Mouse (Mus musculus): ENCODE data around the gene Cyb5r4.
A peak's percentile ranks its signal among the peaks of the same experiment; 100 is the strongest.
"Not testable (repeated sequence)": the region's sequence is repeated elsewhere in the genome, so short reads cannot be mapped to it uniquely, and the experiment has no call there.

Cyb5r4 gene

GRCm38 (mm10) chr9:87021778-87022523 is at the start of gene Cyb5r4:
Cyb5r4 (plus strand) TSS chr9:87022014.
- peak; percentile 95 for DNase-seq (ENCODE audit: low spot score)

- not testable (repeated sequence) for DNase-seq (ENCODE audit: low spot score)
These were observed 49.3 kb upstream of the Cyb5r4 start for GRCm38 (mm10) chr9:86972471-86972870.

GRCm38 (mm10) chr9:86973562-86973961 is 48.3 kb upstream of the Cyb5r4 start:
- no peak for DNase-seq (ENCODE audit: low spot score)

GRCm38 (mm10) chr9:86976896-86977295 is 44.9 kb upstream of the Cyb5r4 start:
- no peak for DNase-seq (ENCODE audit: low spot score)

GRCm38 (mm10) chr9:86978257-86978907 is 43.4 kb upstream of the Cyb5r4 start:
- DNase-seq (ENCODE audit: low spot score), result no peak

GRCm38 (mm10) chr9:86980048-86980447 is 41.8 kb upstream of the Cyb5r4 start:
- DNase-seq (ENCODE audit: low spot score), result no peak

- no peak for DNase-seq (ENCODE audit: low spot score)
These were observed 40.9 kb upstream of the Cyb5r4 start for GRCm38 (mm10) chr9:86980942-86981341.

GRCm38 (mm10) chr9:86981551-86981950 is 40.3 kb upstream of the Cyb5r4 start:
- DNase-seq (ENCODE audit: low spot score), result no peak

- no peak for DNase-seq (ENCODE audit: low spot score)
These were observed 37.2 kb upstream of the Cyb5r4 start for GRCm38 (mm10) chr9:86984583-86984982.

GRCm38 (mm10) chr9:86985105-86985504 is 36.7 kb upstream of the Cyb5r4 start:
- no peak for DNase-seq (ENCODE audit: low spot score)

- DNase-seq (ENCODE audit: low spot score), result no peak
These were observed 35.0 kb upstream of the Cyb5r4 start for GRCm38 (mm10) chr9:86986703-86987296.

- no peak for DNase-seq (ENCODE audit: low spot score)
These were observed 32.0 kb upstream of the Cyb5r4 start for GRCm38 (mm10) chr9:86989822-86990221.

- no peak for DNase-seq (ENCODE audit: low spot score)
These were observed 30.1 kb upstream of the Cyb5r4 start for GRCm38 (mm10) chr9:86991758-86992157.

GRCm38 (mm10) chr9:86997046-86997691 is 24.6 kb upstream of the Cyb5r4 start:
- DNase-seq (ENCODE audit: low spot score), result no peak

- DNase-seq (ENCODE audit: low spot score), result no peak
These were observed 21.7 kb upstream of the Cyb5r4 start for GRCm38 (mm10) chr9:86999956-87000582.

- DNase-seq (ENCODE audit: low spot score), result no peak
These were observed 16.9 kb upstream of the Cyb5r4 start for GRCm38 (mm10) chr9:87004701-87005434.

- no peak for DNase-seq (ENCODE audit: low spot score)
These were observed 16.4 kb upstream of the Cyb5r4 start for GRCm38 (mm10) chr9:87005435-87005779.

GRCm38 (mm10) chr9:87008507-87008906 is 13.3 kb upstream of the Cyb5r4 start:
- no peak for DNase-seq (ENCODE audit: low spot score)

- no peak for DNase-seq (ENCODE audit: low spot score)
These were observed 12.9 kb upstream of the Cyb5r4 start for GRCm38 (mm10) chr9:87008919-87009318.

GRCm38 (mm10) chr9:87015288-87015937 is 6.4 kb upstream of the Cyb5r4 start, which contains the start of gene Ripply2:
Ripply2 (plus strand) TSS chr9:87015537.
- DNase-seq (ENCODE audit: low spot score), result no peak

GRCm38 (mm10) chr9:87015938-87016294 is 5.9 kb upstream of the Cyb5r4 start:
- no peak for DNase-seq (ENCODE audit: low spot score)
